Comparison of ENCODE assay signal across 8 mouse cellular contexts in the genomic region with DNA sequence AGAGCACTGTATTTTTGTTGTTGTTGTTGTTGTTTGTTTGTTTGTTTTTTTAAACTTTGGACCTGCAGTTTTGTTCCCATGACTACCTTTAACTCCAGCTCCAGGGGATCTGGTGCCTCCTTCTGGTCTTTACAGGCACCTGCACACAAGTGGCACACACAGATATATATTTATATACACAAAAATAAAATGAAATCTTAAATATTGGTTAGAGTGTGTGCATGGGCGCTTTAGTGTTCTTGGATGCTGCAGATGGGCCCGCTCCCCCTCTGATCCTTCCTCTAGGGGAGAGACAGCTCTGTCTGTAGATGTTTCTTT. TPM values are rescaled to one million over a fixed set of nuclear protein-coding genes. Genes with fewer than 3 reads are reported as not detected.
DNase-seq lines count a peak whose midpoint lies in the region; ATAC-seq and TF ChIP-seq lines count a peak whose summit lies in the region.

No protein-coding gene starts in this region.

- H3K36me3 ChIP-seq in heart, adult 2 months (ENCODE audit: control insufficient read depth, insufficient read depth, low read length): peaks cover 23% of the 10 kb centered on the region
- H3K36me3 ChIP-seq in liver, embryonic 11.5 days (ENCODE audit: control insufficient read depth, insufficient read depth, low read length): peaks cover 9% of the 10 kb centered on the region
- peaks cover 13% of the 10 kb centered on the region for H3K36me3 ChIP-seq in embryonic facial prominence, embryonic 13.5 days
- peaks cover 7% of the 10 kb centered on the region for H3K36me3 ChIP-seq in limb, embryonic 15.5 days

- intact Hi-C loops in heart, adult 2 months (cut with DNase I): no loop called here
- intact Hi-C loops in heart, postnatal 25 days (cut with DNase I): no loop called here

- no peak for TF ChIP-seq POLR2A in heart, adult 2 months (IDR thresholded peaks at IDR 0.05; ENCODE audit: insufficient read depth, low read depth, low read length)

- DNase-seq in heart, adult 2 months: no peak
- no peak for DNase-seq in heart, postnatal 25 days (ENCODE audit: low spot score)
- DNase-seq in liver, embryonic 11.5 days (ENCODE audit: low spot score): no peak
- no peak for DNase-seq in liver
- DNase-seq in thymus, postnatal 10 days (ENCODE audit: low spot score in 2 of 2): no peak

- no peak for TF ChIP-seq EP300 in heart, adult 2 months (IDR thresholded peaks at IDR 0.05; ENCODE audit: insufficient read depth, low read depth, low read length)

- no peak overlapping the region for H3K4me3 ChIP-seq in heart, adult 2 months
- no peak overlapping the region for H3K4me3 ChIP-seq in liver, embryonic 11.5 days (ENCODE audit: low read depth, low read length)
- H3K4me3 ChIP-seq in embryonic facial prominence, embryonic 13.5 days: no peak overlapping the region
- no peak overlapping the region for H3K4me3 ChIP-seq in limb, embryonic 15.5 days

- no peak overlapping the region for H3K9ac ChIP-seq in heart, adult 2 months (ENCODE audit: low read depth, low read length)
- no peak overlapping the region for H3K9ac ChIP-seq in liver, embryonic 11.5 days (ENCODE audit: low read depth, low read length)
- no peak overlapping the region for H3K9ac ChIP-seq in embryonic facial prominence, embryonic 13.5 days
- H3K9ac ChIP-seq in limb, embryonic 15.5 days: no peak overlapping the region

- 95% methylated on average over 2 of the region's 2 CpGs for WGBS in heart, adult 2 months
- 86% methylated on average over 2 of the region's 2 CpGs for WGBS in liver, embryonic 11.5 days
- WGBS in embryonic facial prominence, embryonic 13.5 days: 93% methylated on average over 2 of the region's 2 CpGs
- WGBS in limb, embryonic 15.5 days: 92% methylated on average over 2 of the region's 2 CpGs

- no peaks in the 10 kb centered on the region for H3K9me3 ChIP-seq in liver, embryonic 11.5 days (ENCODE audit: control insufficient read depth, low read length)
- H3K9me3 ChIP-seq in embryonic facial prominence, embryonic 13.5 days: no peaks in the 10 kb centered on the region
- no peaks in the 10 kb centered on the region for H3K9me3 ChIP-seq in limb, embryonic 15.5 days

- TF ChIP-seq CTCF in heart, adult 2 months (IDR thresholded peaks at IDR 0.05): peak; percentile 44

- peak overlapping the region; percentile 67 for H3K27ac ChIP-seq in heart, adult 2 months
- 0 out of 2 replicates have a peak overlapping the region, but pooled peaks have one; percentile 11 for H3K27ac ChIP-seq in liver, embryonic 11.5 days (ENCODE audit: low read depth, low read length)
- H3K27ac ChIP-seq in embryonic facial prominence, embryonic 13.5 days: peak overlapping the region; percentile 65
- peak overlapping the region; percentile 63; the same call in 1 of the 2 replicates for H3K27ac ChIP-seq in limb, embryonic 15.5 days

- ATAC-seq in liver, embryonic 11.5 days (replicated peaks; ENCODE audit: low FRiP score): no peak
- ATAC-seq in embryonic facial prominence, embryonic 13.5 days (ENCODE audit: insufficient number of reproducible peaks, insufficient read depth, low FRiP score, low TSS enrichment, low read depth): no peak
- ATAC-seq in limb, embryonic 15.5 days (ENCODE audit: insufficient number of reproducible peaks, low FRiP score, low TSS enrichment, low read depth): no peak
- ATAC-seq in activated CD4-positive, CD25-positive, alpha-beta regulatory T cell, adult 4 months: no peak

- peaks cover 21% of the 10 kb centered on the region for H3K4me1 ChIP-seq in heart, adult 2 months (ENCODE audit: control insufficient read depth, insufficient read depth, low read length)
- peaks cover 43% of the 10 kb centered on the region for H3K4me1 ChIP-seq in liver, embryonic 11.5 days (replicated peaks; ENCODE audit: control insufficient read depth, insufficient read depth, low read length)
- H3K4me1 ChIP-seq in embryonic facial prominence, embryonic 13.5 days: peaks cover 39% of the 10 kb centered on the region
- H3K4me1 ChIP-seq in limb, embryonic 15.5 days: peaks cover 41% of the 10 kb centered on the region

- no peak overlapping the region for H3K4me2 ChIP-seq in liver, embryonic 11.5 days
- no peak overlapping the region for H3K4me2 ChIP-seq in embryonic facial prominence, embryonic 13.5 days
- no peak overlapping the region for H3K4me2 ChIP-seq in limb, embryonic 15.5 days

- H3K27me3 ChIP-seq in heart, adult 2 months (ENCODE audit: control insufficient read depth, insufficient read depth, low read length): no peaks in the 10 kb centered on the region
- H3K27me3 ChIP-seq in liver, embryonic 11.5 days (replicated peaks; ENCODE audit: control insufficient read depth, insufficient read depth, low read length): no peaks in the 10 kb centered on the region
- no peaks in the 10 kb centered on the region for H3K27me3 ChIP-seq in embryonic facial prominence, embryonic 13.5 days
- H3K27me3 ChIP-seq in limb, embryonic 15.5 days: no peaks in the 10 kb centered on the region

- peaks cover 9% of the 10 kb centered on the region for H3K79me2 ChIP-seq in heart, adult 2 months (replicated peaks; ENCODE audit: control insufficient read depth, insufficient read depth, low read length)

RNA-seq across cellular contexts. Expression of a gene that starts 9.4 kb away (rescaled TPM):
- 1,000 to 10,000 TPM in 1 of 2 experiments, 100 to 1,000 TPM in 1; 987 to 1,141 TPM for total RNA-seq in heart, adult 2 months (2021)
- polyA plus RNA-seq in heart, adult 2 months (2012; rRNA removed): 422 and 713 TPM in 2 replicates
- 1,000 to 10,000 TPM; 1,015 to 1,076 TPM for total RNA-seq in heart, postnatal 25 days (2021)
- 228 and 243 TPM in 2 replicates for polyA plus RNA-seq in liver, embryonic 11.5 days (2014; fragmentation: Nextera tagmentation; extraction: Ambion mirVana)
- polyA plus RNA-seq in embryonic facial prominence, embryonic 13.5 days (2015; fragmentation: Nextera tagmentation; extraction: Ambion mirVana): 251 and 271 TPM in 2 replicates
- polyA plus RNA-seq in limb, embryonic 15.5 days (2015; fragmentation: Nextera tagmentation; extraction: Ambion mirVana): 280 and 287 TPM in 2 replicates
- 10 to 100 TPM; 90.3 to 94.9 TPM for polyA plus RNA-seq in activated CD4-positive, CD25-positive, alpha-beta regulatory T cell, adult 4 months (2017; shearing (Covaris generic))

RNA-seq across cellular contexts. Expression of a gene that starts 26.1 kb away (rescaled TPM):
- total RNA-seq in heart, adult 2 months (2021): 10 to 100 TPM; 71.1 to 73.9 TPM
- 96.3 and 140 TPM in 2 replicates for polyA plus RNA-seq in heart, adult 2 months (2012; rRNA removed)
- 10 to 100 TPM; 72.8 to 79.0 TPM for total RNA-seq in heart, postnatal 25 days (2021)
- 124 and 141 TPM in 2 replicates for polyA plus RNA-seq in liver, embryonic 11.5 days (2014; fragmentation: Nextera tagmentation; extraction: Ambion mirVana)
- polyA plus RNA-seq in embryonic facial prominence, embryonic 13.5 days (2015; fragmentation: Nextera tagmentation; extraction: Ambion mirVana): 198 and 229 TPM in 2 replicates
- 197 and 206 TPM in 2 replicates for polyA plus RNA-seq in limb, embryonic 15.5 days (2015; fragmentation: Nextera tagmentation; extraction: Ambion mirVana)
- 10 to 100 TPM; 38.9 to 49.8 TPM for polyA plus RNA-seq in activated CD4-positive, CD25-positive, alpha-beta regulatory T cell, adult 4 months (2017; shearing (Covaris generic))

Comparison
In these comparisons a context has a peak if more than half of its experiments do, and no peak if none do; other contexts are left out.
1. H3K27ac ChIP-seq: peak in every context shown above with its lines; median percentile 67 in heart, adult 2 months; 65 in embryonic facial prominence, embryonic 13.5 days; 63 in limb, embryonic 15.5 days; 11 in liver, embryonic 11.5 days.